8 mouse cellular contexts compared by ENCODE assay signal in the genomic region with DNA sequence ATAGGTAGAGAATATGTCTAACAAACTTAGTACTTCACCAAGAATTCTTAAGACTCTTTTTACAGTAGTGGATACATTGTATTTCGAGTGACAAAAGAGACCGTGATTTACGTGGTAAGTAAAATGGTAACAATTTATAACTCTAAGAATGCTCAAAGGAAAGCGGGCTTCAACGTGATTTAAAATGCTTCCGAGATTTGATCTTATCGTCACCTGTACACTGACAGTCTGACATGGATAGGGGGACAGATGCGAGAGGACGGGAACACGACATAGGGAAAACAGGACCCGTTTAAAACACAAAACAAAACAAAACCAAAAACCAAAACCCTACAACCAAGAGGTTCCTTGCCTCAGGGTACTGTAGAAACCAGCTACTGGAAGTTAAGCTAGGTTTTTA. TPM values are rescaled to one million over a fixed set of nuclear protein-coding genes. Genes with fewer than 3 reads are reported as not detected.
DNase-seq lines count a peak whose midpoint lies in the region; ATAC-seq and TF ChIP-seq lines count a peak whose summit lies in the region.

No protein-coding gene starts in this region.

- H3K4me1 ChIP-seq in kidney, postnatal 0 days (replicated peaks; ENCODE audit: insufficient read depth, low read length): 0 out of 2 replicates have a peak, but pooled peaks cover 6% of the 10 kb centered on the region
- no peaks in the 10 kb centered on the region; the same call in 1 of the 2 replicates for H3K4me1 ChIP-seq in cortical plate, adult 2 months (ENCODE audit: control insufficient read depth, insufficient read depth, low read length)
- H3K4me1 ChIP-seq in hindbrain, embryonic 16.5 days (ENCODE audit: control insufficient read depth, insufficient read depth, low read depth, low read length): peaks cover 21% of the 10 kb centered on the region
- H3K4me1 ChIP-seq in midbrain, embryonic 16.5 days (ENCODE audit: control insufficient read depth, insufficient read depth, low read length): peaks cover 21% of the 10 kb centered on the region

- no peak for TF ChIP-seq CTCF in kidney, postnatal 0 days (IDR thresholded peaks at IDR 0.05; ENCODE audit: low read depth)
- no peak for TF ChIP-seq CTCF in cortical plate, adult 2 months (IDR thresholded peaks at IDR 0.05; ENCODE audit: extremely low read depth, insufficient read depth, low read length)

- H3K9me3 ChIP-seq in kidney, postnatal 0 days (replicated peaks; ENCODE audit: low read length): no peaks in the 10 kb centered on the region
- H3K9me3 ChIP-seq in hindbrain, embryonic 16.5 days (ENCODE audit: control insufficient read depth, low read length): no peaks in the 10 kb centered on the region
- H3K9me3 ChIP-seq in midbrain, embryonic 16.5 days (replicated peaks; ENCODE audit: control insufficient read depth, low read length, poor library complexity, severe bottlenecking): no peaks in the 10 kb centered on the region

- no peak for TF ChIP-seq POLR2A in cortical plate, adult 2 months (IDR thresholded peaks at IDR 0.05; ENCODE audit: extremely low read depth, insufficient read depth, low read length)

- peak overlapping the region; percentile 76 for H3K4me3 ChIP-seq in kidney, postnatal 0 days (replicated peaks; ENCODE audit: low read depth, low read length)
- H3K4me3 ChIP-seq in cortical plate, adult 2 months (ENCODE audit: insufficient read depth, low read length): peak overlapping the region; percentile 64
- peak overlapping the region; percentile 90 for H3K4me3 ChIP-seq in hindbrain, embryonic 16.5 days (ENCODE audit: low read length)
- H3K4me3 ChIP-seq in midbrain, embryonic 16.5 days (ENCODE audit: low read depth, low read length): peak overlapping the region; percentile 72

- peak overlapping the region; percentile 79 for H3K9ac ChIP-seq in kidney, postnatal 0 days (ENCODE audit: low read depth, low read length)
- H3K9ac ChIP-seq in hindbrain, embryonic 16.5 days (ENCODE audit: low read depth, low read length): peak overlapping the region; percentile 93
- peak overlapping the region; percentile 86 for H3K9ac ChIP-seq in midbrain, embryonic 16.5 days (ENCODE audit: low read depth, low read length)

- peak overlapping the region; percentile 76 for H3K27ac ChIP-seq in kidney, postnatal 0 days
- H3K27ac ChIP-seq in cortical plate, adult 2 months (ENCODE audit: insufficient read depth, low read length): no peak overlapping the region
- H3K27ac ChIP-seq in hindbrain, embryonic 16.5 days (ENCODE audit: low read depth, low read length): peak overlapping the region; percentile 92
- H3K27ac ChIP-seq in midbrain, embryonic 16.5 days (ENCODE audit: low read length): peak overlapping the region; percentile 88

- H3K4me2 ChIP-seq in kidney, postnatal 0 days (ENCODE audit: low read length): peak overlapping the region; percentile 72
- H3K4me2 ChIP-seq in hindbrain, embryonic 16.5 days (ENCODE audit: low read length): peak overlapping the region; percentile 77
- peak overlapping the region; percentile 75 for H3K4me2 ChIP-seq in midbrain, embryonic 16.5 days (ENCODE audit: low read length)

- WGBS in kidney, postnatal 0 days: 11% methylated on average over 11 of the region's 11 CpGs
- 25% methylated on average over 11 of the region's 11 CpGs for WGBS in hindbrain, embryonic 16.5 days
- 27% methylated on average over 11 of the region's 11 CpGs for WGBS in midbrain, embryonic 16.5 days

- peaks cover 28% of the 10 kb centered on the region; the same call in 1 of the 2 replicates for H3K36me3 ChIP-seq in kidney, postnatal 0 days (ENCODE audit: insufficient read depth, low read length)
- H3K36me3 ChIP-seq in hindbrain, embryonic 16.5 days (ENCODE audit: control insufficient read depth, insufficient read depth, low read length): peaks cover 15% of the 10 kb centered on the region
- H3K36me3 ChIP-seq in midbrain, embryonic 16.5 days (ENCODE audit: control insufficient read depth, insufficient read depth, low read length): peaks cover 31% of the 10 kb centered on the region

- DNase-seq in kidney, postnatal 0 days (ENCODE audit: low spot score): no peak
- DNase-seq in kidney, adult 18-20 months: no peak
- no peak for DNase-seq in left cerebral cortex, adult 9 months (ENCODE audit: low spot score in 2 of 2)
- DNase-seq in ovary, postnatal 10 days (ENCODE audit: low spot score): no peak

- no peak for ATAC-seq in kidney, postnatal 0 days (replicated peaks; ENCODE audit: low FRiP score, low read depth)
- ATAC-seq in hindbrain, embryonic 16.5 days: no peak
- ATAC-seq in midbrain, embryonic 16.5 days: no peak
- no peak for ATAC-seq in megakaryocyte-erythroid progenitor cell, adult 5-6 weeks (replicated peaks; ENCODE audit: low FRiP score, low TSS enrichment, poor library complexity, severe bottlenecking)

- H3K27me3 ChIP-seq in kidney, postnatal 0 days (ENCODE audit: insufficient read depth, low read length): no peaks in the 10 kb centered on the region
- no peaks in the 10 kb centered on the region for H3K27me3 ChIP-seq in hindbrain, embryonic 16.5 days (replicated peaks; ENCODE audit: control insufficient read depth, insufficient read depth, low read length)
- no peaks in the 10 kb centered on the region for H3K27me3 ChIP-seq in midbrain, embryonic 16.5 days (ENCODE audit: control insufficient read depth, insufficient read depth, low read depth, low read length)

RNA-seq across cellular contexts. Expression of gene Vipas39, which starts 0.6 kb away (rescaled TPM):
- polyA plus RNA-seq in kidney, postnatal 0 days (2015; fragmentation: Nextera tagmentation; extraction: Ambion mirVana): 38.1 and 44.1 TPM in 2 replicates
- polyA plus RNA-seq in cortical plate, adult 2 months (2012; rRNA removed): 61.0 and 64.0 TPM in 2 replicates
- 52.1 and 55.4 TPM in 2 replicates for polyA plus RNA-seq in hindbrain, embryonic 16.5 days (2015; fragmentation: Nextera tagmentation; extraction: Ambion mirVana)
- 56.2 and 58.2 TPM in 2 replicates for polyA plus RNA-seq in midbrain, embryonic 16.5 days (2015; fragmentation: Nextera tagmentation; extraction: Ambion mirVana)
- 20.5 and 25.5 TPM in 2 replicates for total RNA-seq in megakaryocyte-erythroid progenitor cell, adult 5-6 weeks (2014; fragmentation: Nextera tagmentation)
- 15.8 and 26.0 TPM in 2 replicates for total RNA-seq in megakaryocyte-erythroid progenitor cell, adult 5-6 weeks (2017)

RNA-seq across cellular contexts. Expression of gene Ahsa1, which starts 0.8 kb away (rescaled TPM):
- 149 and 157 TPM in 2 replicates for polyA plus RNA-seq in kidney, postnatal 0 days (2015; fragmentation: Nextera tagmentation; extraction: Ambion mirVana)
- 179 and 189 TPM in 2 replicates for polyA plus RNA-seq in cortical plate, adult 2 months (2012; rRNA removed)
- 213 and 222 TPM in 2 replicates for polyA plus RNA-seq in hindbrain, embryonic 16.5 days (2015; fragmentation: Nextera tagmentation; extraction: Ambion mirVana)
- polyA plus RNA-seq in midbrain, embryonic 16.5 days (2015; fragmentation: Nextera tagmentation; extraction: Ambion mirVana): 208 and 217 TPM in 2 replicates
- total RNA-seq in megakaryocyte-erythroid progenitor cell, adult 5-6 weeks (2014; fragmentation: Nextera tagmentation): 127 and 212 TPM in 2 replicates
- 295 and 365 TPM in 2 replicates for total RNA-seq in megakaryocyte-erythroid progenitor cell, adult 5-6 weeks (2017)

RNA-seq across cellular contexts. Expression of gene Noxred1, which starts 26.9 kb away (rescaled TPM):
- polyA plus RNA-seq in kidney, postnatal 0 days (2015; fragmentation: Nextera tagmentation; extraction: Ambion mirVana): 0.17 TPM in 1 of 2 replicates, not detected in the other
- polyA plus RNA-seq in cortical plate, adult 2 months (2012; rRNA removed): 2.0 and 2.5 TPM in 2 replicates
- polyA plus RNA-seq in hindbrain, embryonic 16.5 days (2015; fragmentation: Nextera tagmentation; extraction: Ambion mirVana): 0.94 and 0.96 TPM in 2 replicates
- polyA plus RNA-seq in midbrain, embryonic 16.5 days (2015; fragmentation: Nextera tagmentation; extraction: Ambion mirVana): 0.65 and 1.9 TPM in 2 replicates
- total RNA-seq in megakaryocyte-erythroid progenitor cell, adult 5-6 weeks (2014; fragmentation: Nextera tagmentation): not detected in 2 replicates
- total RNA-seq in megakaryocyte-erythroid progenitor cell, adult 5-6 weeks (2017): not detected in 2 replicates

RNA-seq across cellular contexts. Expression of gene Ism2, which starts 34.1 kb away (rescaled TPM):
- 0.39 and 0.46 TPM in 2 replicates for polyA plus RNA-seq in kidney, postnatal 0 days (2015; fragmentation: Nextera tagmentation; extraction: Ambion mirVana)
- 0.23 and 0.25 TPM in 2 replicates for polyA plus RNA-seq in cortical plate, adult 2 months (2012; rRNA removed)
- polyA plus RNA-seq in hindbrain, embryonic 16.5 days (2015; fragmentation: Nextera tagmentation; extraction: Ambion mirVana): 1.1 and 1.4 TPM in 2 replicates
- polyA plus RNA-seq in midbrain, embryonic 16.5 days (2015; fragmentation: Nextera tagmentation; extraction: Ambion mirVana): 2.1 and 2.2 TPM in 2 replicates
- total RNA-seq in megakaryocyte-erythroid progenitor cell, adult 5-6 weeks (2014; fragmentation: Nextera tagmentation): not detected in 2 replicates
- total RNA-seq in megakaryocyte-erythroid progenitor cell, adult 5-6 weeks (2017): not detected in 2 replicates
